Mouse (Mus musculus) kidney, adult 2 months (tissue): Measurements from ENCODE around the gene Kif1b. TPM values are rescaled to one million over a fixed set of nuclear protein-coding genes. Genes with fewer than 3 reads are reported as not detected.
"Not testable (repeated sequence)": the region's sequence is repeated elsewhere in the genome, so short reads cannot be mapped to it uniquely, and the experiment has no call there.

Experiments
- DNase-seq: peaks from one replicate; pipeline ENCODE4 v3.0.0; 2021
- H3K27ac ChIP-seq: fragments of 200-500 bp; 2 replicates; pipeline ENCODE4 v1.5.1; 2012; ENCODE audit warnings: low read depth, low read length, control low read depth, inconsistent platforms; ENCODE audit not compliant: insufficient read depth
- H3K27me3 ChIP-seq: fragments of 200-500 bp; replicated peaks from 2 replicates; pipeline ENCODE4 v1.6.1; 2012; ENCODE audit warnings: mild to moderate bottlenecking, moderate library complexity, low read length, inconsistent platforms; ENCODE audit not compliant: control insufficient read depth, insufficient read depth
- H3K36me3 ChIP-seq: fragments of 200-500 bp; 2 replicates; pipeline ENCODE4 v1.6.1; 2012; ENCODE audit warnings: mild to moderate bottlenecking, moderate library complexity, low read length, inconsistent platforms; ENCODE audit not compliant: control insufficient read depth, insufficient read depth
- H3K4me1 ChIP-seq: fragments of 200-500 bp; 2 replicates; pipeline ENCODE4 v1.6.1; 2011; ENCODE audit warnings: low read length; ENCODE audit not compliant: control insufficient read depth, insufficient read depth
- H3K4me3 ChIP-seq: fragments of 200-500 bp; 2 replicates; pipeline ENCODE4 v1.5.1; 2011; ENCODE audit warnings: mild to moderate bottlenecking, low read depth, low read length, control low read depth; ENCODE audit not compliant: insufficient read depth
- CTCF ChIP-seq: fragments of 200-500 bp; conservative IDR thresholded peaks from 2 replicates; pipeline ENCODE4 v1.5.1; 2011; ENCODE audit warnings: low read depth, mild to moderate bottlenecking, control low read depth, low read length, moderate library complexity, mixed read lengths; ENCODE audit not compliant: insufficient read depth, insufficient read length
- POLR2A ChIP-seq: fragments of 200-500 bp; IDR thresholded peaks from one replicate; pipeline ENCODE4 v1.6.1; 2011; ENCODE audit warnings: low read depth, low read length, control low read depth
- WGBS: fragments of 180-500 bp; shearing (Covaris S2); methylation state at CpG from one replicate; pipeline ENCODE4 v1.1.7; 2018; 5-methylcytosine and 5-hydroxymethylcytosine counted together
- polyA plus RNA-seq: library from polyadenylated mRNA; depleted of rRNA; stranded (reverse); fragments of >200 nt; gene quantifications from 2 replicates; pipeline ENCODE4 v1.2.3, GENCODE M21; 2012

The Kif1b gene
- polyA plus RNA-seq, 1 experiment: 31.1 TPM

DNA sequence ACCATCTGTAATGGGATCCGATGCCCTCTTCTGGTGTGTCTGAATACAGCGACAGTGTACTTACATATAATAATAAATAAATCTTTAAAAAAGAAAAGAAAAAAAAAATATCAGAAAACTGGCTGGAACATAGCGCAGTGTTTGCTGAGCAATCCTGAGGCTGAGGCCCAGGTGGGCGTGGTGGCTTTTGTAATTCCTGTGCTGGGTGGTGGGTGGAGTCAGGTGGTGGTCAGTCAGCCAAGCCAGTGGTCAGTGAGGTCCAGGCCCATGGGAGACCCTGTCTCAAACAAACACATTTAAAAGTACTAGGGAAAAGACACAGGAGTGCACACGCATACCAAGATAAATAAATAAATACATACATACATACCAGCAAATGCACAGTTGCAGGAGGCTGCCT is 135.4 kb downstream of the Kif1b start:
- WGBS: 94% methylated on average over 5 of the region's 5 CpGs
- H3K27ac ChIP-seq: no peak overlapping the region

GRCm38 (mm10) chr4:149171581-149171981 is 135.9 kb downstream of the Kif1b start:
- TF ChIP-seq POLR2A: no peak
- TF ChIP-seq CTCF: no peak
- 55% methylated on average over 5 of the region's 5 CpGs for WGBS
- no peaks in the 10 kb centered on the region for H3K36me3 ChIP-seq
- H3K4me3 ChIP-seq: no peak overlapping the region
- DNase-seq: no peak
- no peaks in the 10 kb centered on the region for H3K27me3 ChIP-seq
- H3K27ac ChIP-seq: no peak overlapping the region
- H3K4me1 ChIP-seq: peaks cover 3% of the 10 kb centered on the region

More for the DNA sequence above, 135.4 kb downstream of the Kif1b start:
- TF ChIP-seq POLR2A (no peak), CTCF (no peak)
- DNase-seq: no peak
- Histone ChIP-seq H3K27me3 (no peaks in the 10 kb centered on the region), H3K4me3 (no peak overlapping the region), H3K36me3 (no peaks in the 10 kb centered on the region), H3K4me1 (peaks cover 3% of the 10 kb centered on the region)

- peak overlapping the region; percentile 47 for H3K27ac ChIP-seq
- H3K4me1 ChIP-seq: peaks cover 6% of the 10 kb centered on the region
- DNase-seq: peak; percentile 86
- TF ChIP-seq POLR2A (no peak), CTCF (no peak)
- 27% methylated on average over 7 of the region's 7 CpGs for WGBS
- no peaks in the 10 kb centered on the region for H3K27me3 ChIP-seq
- no peaks in the 10 kb centered on the region for H3K36me3 ChIP-seq
- no peak overlapping the region for H3K4me3 ChIP-seq
These were observed 137.0 kb downstream of the Kif1b start for GRCm38 (mm10) chr4:149170394-149170931.

DNA sequence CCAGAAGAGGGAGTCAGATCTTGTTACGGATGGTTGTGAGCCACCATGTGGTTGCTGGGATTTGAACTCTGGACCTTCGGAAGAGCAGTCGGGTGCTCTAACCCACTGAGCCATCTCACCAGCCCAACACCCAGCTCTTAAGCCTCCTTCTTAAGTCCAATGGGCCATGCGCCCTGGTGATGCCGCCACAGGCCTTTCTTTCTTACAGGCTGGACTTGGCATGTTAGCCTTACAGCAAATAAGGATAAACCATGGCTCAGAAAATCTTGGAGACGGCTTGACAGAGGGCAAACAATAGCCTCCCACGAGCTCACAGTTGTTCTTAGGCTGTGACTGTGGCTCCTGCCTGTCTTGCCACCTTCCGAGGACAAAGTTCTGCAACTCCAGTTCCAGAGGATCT is 137.6 kb downstream of the Kif1b start:
- H3K27me3 ChIP-seq, H3K4me1 ChIP-seq, H3K36me3 ChIP-seq, H3K4me3 ChIP-seq, DNase-seq: not testable (repeated sequence)
- peak overlapping the region; percentile 47 for H3K27ac ChIP-seq
- 66% methylated on average over 7 of the region's 8 CpGs for WGBS

GRCm38 (mm10) chr4:149168016-149168415 is 139.5 kb downstream of the Kif1b start:
- no peak for DNase-seq
- no peaks in the 10 kb centered on the region for H3K36me3 ChIP-seq
- H3K27ac ChIP-seq: no peak overlapping the region
- 93% methylated on average over 2 of the region's 2 CpGs for WGBS
- TF ChIP-seq CTCF (no peak), POLR2A (no peak)
- H3K27me3 ChIP-seq: no peaks in the 10 kb centered on the region
- peaks cover 6% of the 10 kb centered on the region for H3K4me1 ChIP-seq
- H3K4me3 ChIP-seq: no peak overlapping the region

GRCm38 (mm10) chr4:149166957-149167611 is 140.4 kb downstream of the Kif1b start:
- TF ChIP-seq POLR2A: no peak
- no peak for TF ChIP-seq CTCF
- peak overlapping the region; percentile 19 for H3K27ac ChIP-seq
- no peaks in the 10 kb centered on the region for H3K27me3 ChIP-seq
- DNase-seq: peak; percentile 52
- H3K4me3 ChIP-seq: peak overlapping the region; percentile 82
- WGBS: 1% methylated on average over 27 of the region's 27 CpGs
- peaks cover 6% of the 10 kb centered on the region for H3K4me1 ChIP-seq
- no peaks in the 10 kb centered on the region for H3K36me3 ChIP-seq

- peak; percentile 99 for DNase-seq
- H3K27me3 ChIP-seq: no peaks in the 10 kb centered on the region
- TF ChIP-seq POLR2A (peak; percentile 59), CTCF (no peak)
- WGBS: under 1% methylated on average over 59 of the region's 59 CpGs
- peaks cover 6% of the 10 kb centered on the region for H3K4me1 ChIP-seq
- H3K27ac ChIP-seq: peak within 1 kb of the TSS; percentile 52
- H3K36me3 ChIP-seq: no peaks in the 10 kb centered on the region
- peak within 1 kb of the TSS; percentile 90 for H3K4me3 ChIP-seq
These were observed 141.1 kb downstream of the Kif1b start, which contains the start of gene Pgd for GRCm38 (mm10) chr4:149166215-149166946. Pgd (minus strand) TSS chr4:149166771.
